Mouse (Mus musculus) kidney, adult 18-20 months (tissue): ENCODE measurements at regions not wholly inside any gene's neighbourhood (a gene's known extent, or its start where the extent isn't known, plus 50 kb on each side); places are given as distances from the start of the nearest gene placed in this dataset.

ENCODE experiments used
- DNase-seq: peaks from one replicate; pipeline ENCODE4 v3.0.0; 2021

- DNase-seq = no peak
These were observed 405.3 kb upstream of the Clint1 start for GRCm38 (mm10) chr11:45446512-45446911.

- DNase-seq = no peak
These were observed 397.6 kb upstream of the Clint1 start for GRCm38 (mm10) chr11:45454234-45454633.

GRCm38 (mm10) chr11:45454933-45455332 is 396.9 kb upstream of the Clint1 start:
- DNase-seq = no peak

GRCm38 (mm10) chr11:45456724-45457123 is 395.1 kb upstream of the Clint1 start:
- DNase-seq = no peak

- DNase-seq = no peak
These were observed 394.3 kb upstream of the Clint1 start for GRCm38 (mm10) chr11:45457597-45457996.

DNA sequence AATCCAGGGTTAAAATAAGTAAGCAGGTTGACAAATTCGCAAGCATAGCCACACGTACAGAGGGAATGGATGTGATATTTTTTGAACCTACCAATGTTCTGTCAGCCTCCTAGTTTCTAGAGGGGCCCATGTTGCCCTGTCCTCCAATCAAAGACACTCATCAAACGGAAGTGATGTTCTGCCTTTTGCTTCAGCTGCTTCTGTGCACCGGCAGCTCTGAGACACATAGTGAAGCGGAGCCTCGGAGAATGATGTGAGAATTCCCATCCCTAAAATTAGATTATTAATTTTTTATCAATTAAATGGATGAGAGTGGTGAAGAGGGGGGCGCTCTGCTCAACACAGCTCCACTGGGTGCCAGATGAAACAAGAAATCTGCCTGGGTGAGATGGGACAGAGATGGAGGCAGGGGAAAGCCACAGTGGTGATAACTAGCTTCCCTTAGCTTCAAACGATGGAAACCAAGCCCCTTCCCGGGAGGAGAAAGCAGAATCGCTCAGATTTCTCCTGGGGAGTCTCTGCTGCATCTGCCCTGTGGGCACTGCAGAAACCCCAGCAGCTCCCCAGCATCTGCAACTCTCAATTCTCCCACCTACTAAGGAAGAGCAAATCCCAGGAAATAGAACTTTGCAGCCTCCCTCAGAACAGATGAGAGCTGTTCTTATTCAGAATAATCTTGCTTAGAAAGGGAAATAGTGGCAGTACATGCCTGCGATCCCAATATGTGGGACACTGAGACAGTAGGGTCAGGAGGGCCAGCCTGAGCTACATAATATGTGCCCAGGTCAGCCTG is 391.7 kb upstream of the Clint1 start:
- DNase-seq = no peak

GRCm38 (mm10) chr11:45464501-45464900 is 387.4 kb upstream of the Clint1 start:
- no peak for DNase-seq

DNA sequence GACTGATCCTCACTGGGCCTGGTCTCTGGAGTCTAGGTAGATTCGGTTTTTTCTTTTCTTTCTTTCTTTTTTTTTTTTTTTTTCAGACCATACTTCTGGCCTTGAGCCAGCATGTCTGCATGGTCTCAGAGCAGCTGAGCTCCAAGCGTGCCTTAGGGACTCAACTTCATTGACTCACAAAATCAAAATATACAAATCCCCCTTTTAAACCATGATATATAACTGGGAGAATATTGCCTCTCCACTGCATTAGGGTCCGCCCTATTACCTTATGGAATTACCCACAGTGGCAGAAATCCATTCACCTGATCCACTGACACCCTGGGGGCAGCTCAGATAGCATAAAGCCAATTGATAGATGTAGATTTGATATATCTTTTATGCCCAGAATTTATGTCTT is 385.5 kb upstream of the Clint1 start:
- DNase-seq = no peak

GRCm38 (mm10) chr11:45472171-45472570 is 379.7 kb upstream of the Clint1 start:
- no peak for DNase-seq

- no peak for DNase-seq
These were observed 374.9 kb upstream of the Clint1 start for GRCm38 (mm10) chr11:45476917-45477316.

DNA sequence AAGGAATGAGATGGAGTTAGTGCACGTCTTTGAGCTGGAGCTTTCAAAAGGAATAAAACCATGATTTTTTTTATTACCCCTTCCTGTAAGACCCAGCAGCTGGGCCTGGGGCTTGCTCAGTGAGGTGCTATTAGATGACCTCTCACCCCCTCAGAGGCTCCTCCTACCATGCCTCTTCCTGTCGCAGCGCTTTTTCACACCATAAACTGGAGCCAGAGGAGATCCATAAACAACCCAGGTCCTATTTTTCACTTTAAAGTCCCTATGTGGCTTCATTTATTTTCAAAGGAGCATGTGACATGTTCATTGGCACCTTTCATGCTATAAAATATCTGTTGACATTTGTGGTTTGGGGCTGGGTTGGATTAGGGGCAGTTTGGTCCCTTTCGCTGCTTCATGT is 365.9 kb upstream of the Clint1 start:
- no peak for DNase-seq

- no peak for DNase-seq
These were observed 360.6 kb upstream of the Clint1 start for GRCm38 (mm10) chr11:45491021-45491967.

DNA sequence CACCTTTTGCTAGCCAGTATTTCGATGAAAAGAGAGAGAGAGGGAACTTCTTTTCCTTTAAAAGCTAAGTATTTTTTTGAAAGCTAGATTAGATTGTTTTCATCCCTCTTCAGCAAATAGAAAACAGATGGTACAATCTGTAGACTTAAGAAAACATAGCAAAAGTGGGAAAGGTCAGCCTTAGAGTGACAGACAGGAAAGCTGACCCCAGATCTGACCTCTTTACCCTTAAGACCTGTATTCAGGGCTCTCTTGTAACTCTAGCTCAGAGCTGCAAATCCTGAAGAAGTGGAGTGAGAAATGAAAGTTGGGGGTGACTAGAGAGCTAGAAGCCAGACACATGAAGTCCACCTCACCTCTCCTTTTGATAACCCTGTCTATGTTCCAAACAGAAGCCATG is 356.6 kb upstream of the Clint1 start:
- no peak for DNase-seq

DNA sequence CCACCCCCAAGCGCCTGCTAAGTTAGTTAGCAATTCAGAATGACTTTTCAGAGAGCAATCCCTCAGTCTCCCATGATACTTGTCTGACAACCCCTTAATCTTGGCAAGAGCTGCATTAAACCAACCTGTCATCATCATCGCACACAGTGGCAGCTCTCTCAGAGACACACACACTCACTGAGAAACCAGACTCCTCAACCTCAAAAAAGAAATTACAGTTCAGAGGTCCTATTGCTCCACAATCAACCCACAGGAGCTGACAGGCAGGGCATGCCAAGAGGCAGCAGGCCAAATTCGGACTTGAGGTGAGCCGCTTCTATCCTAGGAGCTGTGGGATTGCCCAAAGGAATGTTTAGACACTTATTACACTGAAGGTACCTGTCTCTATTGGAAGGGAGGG is 343.3 kb upstream of the Clint1 start:
- DNase-seq = no peak

DNA sequence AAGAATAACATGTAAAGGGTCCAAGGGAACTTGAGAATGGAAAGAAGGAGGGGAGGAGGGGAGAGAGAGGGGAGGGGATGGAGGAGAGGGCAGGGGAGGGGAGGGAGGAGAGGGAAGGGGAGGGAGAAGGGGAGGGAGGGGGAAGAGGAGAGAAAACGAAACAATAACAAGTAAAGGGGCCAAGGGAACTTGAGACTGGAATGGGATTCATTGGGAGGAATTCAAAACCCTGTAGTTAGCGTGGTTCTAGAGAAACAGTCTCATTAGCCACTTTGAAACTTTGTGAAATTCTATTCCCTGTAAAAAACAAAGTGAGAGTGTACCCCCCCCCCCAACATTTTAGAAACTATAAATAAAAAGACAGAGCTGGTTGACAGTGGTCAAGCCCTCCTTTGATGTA is 342.6 kb upstream of the Clint1 start:
- DNase-seq = no peak

DNA sequence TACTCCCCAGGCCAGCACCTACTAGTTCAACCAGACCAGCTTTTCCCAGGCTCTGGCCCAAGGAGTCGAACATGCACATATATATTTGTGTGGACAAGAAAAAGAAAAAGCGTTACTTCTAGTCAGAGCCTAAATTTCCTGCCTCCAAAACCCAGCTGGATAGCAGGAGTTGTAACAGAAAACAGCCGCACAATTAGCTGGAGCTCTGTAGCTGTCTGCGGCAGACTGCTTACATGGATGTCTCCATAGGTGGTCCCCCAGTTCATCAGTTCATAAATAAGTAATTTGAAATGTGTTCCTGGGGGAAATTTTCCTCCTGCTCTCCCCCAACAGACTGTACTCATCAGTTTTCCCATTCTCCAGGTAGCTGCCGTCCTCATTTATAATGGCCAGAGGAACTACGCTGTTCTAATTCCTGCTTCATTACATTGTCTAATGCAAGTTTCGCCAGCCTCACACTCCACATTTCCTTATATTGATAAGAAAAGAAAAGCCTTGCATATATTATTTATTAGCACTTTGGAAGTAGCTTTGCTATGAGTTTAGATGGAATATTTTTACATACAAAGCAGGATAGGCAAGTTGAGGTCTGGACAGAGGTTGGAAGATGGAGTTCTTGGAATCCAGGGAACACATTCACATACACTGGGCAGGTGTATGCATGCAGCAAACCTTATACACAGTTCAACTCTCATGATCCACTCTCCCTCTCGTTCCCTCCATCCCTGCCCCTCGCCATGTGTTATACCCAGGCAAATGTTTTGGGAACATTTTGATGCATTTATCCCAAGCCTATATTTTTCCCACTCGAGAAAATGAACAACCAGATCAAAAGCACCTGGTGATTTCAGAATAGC is 337.2 kb upstream of the Clint1 start:
- no peak for DNase-seq

- DNase-seq = no peak
These were observed 327.1 kb upstream of the Clint1 start for GRCm38 (mm10) chr11:45524720-45525119.

- no peak for DNase-seq
These were observed 320.7 kb upstream of the Clint1 start for GRCm38 (mm10) chr11:45531044-45531626.

DNA sequence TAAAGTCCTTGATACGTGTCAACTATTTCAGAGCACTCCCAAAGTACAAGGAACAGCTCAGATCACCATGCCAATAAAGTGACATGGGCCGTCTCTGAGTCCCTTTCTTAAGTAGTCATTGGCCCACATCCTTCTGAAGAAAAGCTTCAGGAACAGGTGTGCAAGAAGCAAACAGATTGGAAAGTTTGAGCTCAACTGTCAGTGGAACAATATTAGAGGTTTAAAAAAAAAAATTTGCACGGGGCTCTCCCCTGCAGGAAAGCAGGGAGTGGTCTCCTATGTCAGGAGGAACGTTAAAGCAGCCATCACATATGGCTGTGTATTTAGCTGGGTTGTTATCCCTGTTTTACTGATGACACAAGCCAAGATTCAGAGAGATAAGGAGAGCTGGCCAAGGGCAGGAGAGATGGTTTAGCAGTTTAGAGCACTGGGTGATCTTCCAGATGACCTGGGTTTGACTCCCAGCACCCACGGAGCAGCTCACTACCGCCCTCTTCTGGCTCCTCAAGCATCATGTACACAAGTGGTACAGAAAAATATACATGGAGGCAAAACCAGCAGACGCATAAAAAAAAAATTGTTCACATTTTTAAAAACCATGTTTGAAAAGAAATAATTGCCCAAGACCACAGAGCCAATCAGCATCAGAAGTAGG is 318.3 kb upstream of the Clint1 start:
- DNase-seq = no peak

DNA sequence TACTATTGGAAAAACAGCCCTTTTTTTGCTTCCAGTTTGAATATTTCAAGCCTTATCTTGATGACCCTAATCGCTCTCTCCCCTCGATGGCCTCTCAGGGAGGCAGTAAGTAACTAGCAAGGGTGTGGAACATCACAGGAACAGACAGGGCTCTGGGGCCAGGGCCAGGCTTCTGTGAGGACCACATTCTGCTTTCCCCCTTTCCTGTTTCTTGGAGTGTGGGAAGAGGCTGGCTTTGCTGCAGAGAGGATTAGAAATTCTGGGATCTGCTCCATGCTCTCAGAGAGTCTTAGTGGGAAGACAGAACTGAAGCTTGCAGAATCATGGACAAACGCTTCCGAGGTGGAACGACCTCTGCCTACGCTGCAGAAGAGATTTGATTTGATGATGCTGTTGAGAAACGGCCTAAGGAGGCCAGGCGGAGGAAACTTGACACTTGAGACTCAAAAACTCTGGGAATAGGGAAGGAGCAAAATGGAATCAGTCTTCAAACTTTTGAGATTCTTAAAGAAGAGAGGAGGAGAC is 316.3 kb upstream of the Clint1 start:
- DNase-seq = no peak

DNA sequence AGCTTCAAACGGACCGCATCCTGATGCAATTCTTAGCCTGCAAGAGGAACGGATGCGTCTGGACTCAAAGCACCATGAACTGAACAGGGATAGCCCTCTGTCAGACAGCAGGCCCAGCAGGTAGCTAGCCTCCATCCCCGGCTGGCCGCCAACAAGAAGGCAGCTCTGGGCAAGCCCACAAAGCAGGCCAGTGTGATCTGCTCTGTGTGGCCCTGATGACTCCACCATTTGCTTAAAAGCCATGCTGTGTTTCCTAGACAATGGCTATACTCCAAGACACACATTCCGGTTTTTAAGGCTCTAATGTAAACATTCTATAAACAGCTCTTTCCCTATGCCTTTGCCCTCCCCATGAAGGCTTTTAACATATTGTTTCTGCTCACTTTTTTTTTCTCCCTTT is 313.8 kb upstream of the Clint1 start:
- no peak for DNase-seq

- peak; percentile 60 for DNase-seq
These were observed 312.4 kb upstream of the Clint1 start for GRCm38 (mm10) chr11:45539459-45539858.
